Mouse (Mus musculus) Patski (cell line): Measurements from ENCODE around the gene Ccs. TPM values are rescaled to one million over a fixed set of nuclear protein-coding genes. Genes with fewer than 3 reads are reported as not detected.
"Not testable (repeated sequence)": the region's sequence is repeated elsewhere in the genome, so short reads cannot be mapped to it uniquely, and the experiment has no call there.

Experiments
- ATAC-seq: fragments of 100-300 bp; one replicate; pipeline ENCODE4 v1.8.0; 2021
- CTCF ChIA-PET: fragments of 350-600 bp; sonication (Branson Sonifier 250); formaldehyde crosslinking; loops from one replicate; lab custom pipeline; 2022; ENCODE audit warnings: inconsistent platforms; lab: Charles Lee
- POLR2A ChIA-PET: fragments of 350-600 bp; sonication (Branson Sonifier 250); formaldehyde crosslinking; loops from one replicate; lab custom pipeline; 2022; ENCODE audit warnings: antibody characterized with exemption, inconsistent platforms; lab: Charles Lee
- DNase-seq: peaks from one replicate; pipeline ENCODE4 v3.0.0-alpha.2; 2011; ENCODE audit warnings: low read depth, low spot score
- H3K27me3 ChIP-seq: fragments of 371-371 bp; one replicate; pipeline ENCODE4 v1.5.1; 2021
- CTCF ChIP-seq: fragments of 100-300 bp; IDR thresholded peaks from one replicate; pipeline ENCODE4 v1.5.1; 2021
- in situ Hi-C: fragments of 300-500 bp; cut with MboI; formaldehyde crosslinking; loops from 3 replicates; pipeline ENCODE4 v1.11.1; 2018; ENCODE audit warnings: low pct_unique_long_range_greater_than_20kb, mixed read lengths
- polyA plus RNA-seq: library from polyadenylated mRNA; unstranded; gene quantifications from one replicate; pipeline ENCODE4 v1.2.3, GENCODE M21; 2021

Ccs gene
- polyA plus RNA-seq, 1 experiment from 2014 or later: 133 TPM

DNA sequence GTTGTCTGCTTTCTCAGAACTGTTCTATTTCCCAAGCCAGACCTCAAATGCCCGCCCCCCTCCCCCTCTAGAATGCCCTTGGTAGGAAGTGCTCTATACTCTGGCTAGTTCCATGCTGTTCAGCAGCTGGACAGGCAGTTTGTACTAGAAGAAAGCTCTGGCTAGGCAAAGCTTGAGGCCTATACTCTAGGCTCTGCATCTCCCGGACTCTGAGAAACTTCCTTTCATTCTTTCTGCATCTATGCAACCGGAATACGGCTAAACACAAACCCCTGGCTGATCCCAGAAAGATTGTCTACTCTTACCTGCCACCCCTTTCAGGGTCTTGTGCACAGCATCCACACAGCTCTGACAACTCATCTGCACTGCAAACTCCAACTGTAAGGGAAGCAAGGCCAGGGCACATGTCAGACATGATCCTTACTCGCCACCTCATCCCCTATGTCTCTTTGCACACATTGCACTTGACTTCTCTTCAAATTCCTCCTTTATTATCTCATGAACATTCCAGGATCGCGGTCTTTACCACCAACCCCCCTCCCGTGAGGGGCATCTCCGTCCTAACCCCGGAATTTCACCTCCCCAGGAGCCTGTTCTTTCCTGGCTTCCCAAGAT lies 499 bp downstream of the Ccs start:
- no peak for TF ChIP-seq CTCF
- POLR2A ChIA-PET: interaction anchor here (0.6 to 1.7 kb wide), 4 partner anchors 12 to 926 kb away, joined by 3 to 7 read pairs (median 4); partner anchors contain the start of genes Ndufs8 and Rbm4b
- CTCF ChIA-PET: interaction anchor here (1.2 to 2.1 kb wide), 3 partner anchors 9 to 26 kb away, joined by 3 to 9 read pairs (median 7); no protein-coding TSS in a partner anchor
- in situ Hi-C loops: no loop called here
- peaks cover 35% of the 10 kb centered on the region for H3K27me3 ChIP-seq
- ATAC-seq: peak; percentile 40
- no peak for DNase-seq

DNA sequence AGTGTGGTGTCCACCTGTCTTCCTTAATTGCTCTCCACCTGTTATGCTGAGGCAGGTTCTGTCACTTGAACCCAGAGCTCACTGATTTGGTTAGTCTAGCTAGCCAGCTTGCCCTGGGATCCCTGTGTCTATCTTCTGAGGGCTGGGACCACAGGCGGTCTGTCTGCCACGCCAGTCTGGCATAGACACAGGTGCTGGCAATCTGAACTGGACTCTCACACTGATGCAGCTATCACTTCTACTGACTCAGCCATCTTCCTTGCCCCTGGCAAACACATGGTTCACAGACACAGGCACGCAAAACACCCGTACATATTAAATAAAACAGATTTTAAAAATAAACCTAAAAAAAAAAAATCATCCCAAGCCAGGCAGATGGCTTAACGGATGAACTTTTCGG lies 2.1 kb downstream of the Ccs start:
- in situ Hi-C loops: no loop called here
- peaks cover 24% of the 10 kb centered on the region for H3K27me3 ChIP-seq
- no peak for TF ChIP-seq CTCF
- no peak for ATAC-seq
- no peak for DNase-seq
- POLR2A ChIA-PET: no interaction called here
- CTCF ChIA-PET: interaction anchor here (1.4 kb wide), 1 partner anchor 10 kb away, joined by 3 read pairs; no protein-coding TSS in a partner anchor

DNA sequence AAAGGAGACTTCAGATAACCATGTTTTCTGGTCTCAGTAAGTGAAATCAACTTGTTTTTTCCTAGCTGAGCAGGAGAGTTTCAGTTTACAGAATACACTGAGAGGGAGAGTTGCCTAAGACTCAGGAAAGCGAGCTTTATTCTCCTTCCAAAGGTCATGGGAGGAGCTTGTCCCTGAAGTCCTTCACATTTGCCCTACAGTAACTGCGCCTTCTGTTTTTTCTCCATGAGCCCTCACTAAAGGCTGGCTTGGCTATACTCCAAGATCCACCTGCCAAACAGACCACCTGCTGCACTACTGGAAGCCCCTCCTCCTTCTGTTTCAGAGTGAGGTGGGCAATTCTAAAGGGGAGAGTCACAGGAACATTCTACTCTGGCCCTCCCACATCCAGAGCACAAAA lies 3.0 kb downstream of the Ccs start:
- no peak for DNase-seq
- ChIA-PET CTCF (interaction anchor here (1.4 kb wide), 1 partner anchor 11 kb away, joined by 3 read pairs; no protein-coding TSS in a partner anchor), POLR2A (no interaction called here)
- peaks cover 15% of the 10 kb centered on the region for H3K27me3 ChIP-seq
- in situ Hi-C loops: no loop called here
- TF ChIP-seq CTCF: no peak
- ATAC-seq: no peak

DNA sequence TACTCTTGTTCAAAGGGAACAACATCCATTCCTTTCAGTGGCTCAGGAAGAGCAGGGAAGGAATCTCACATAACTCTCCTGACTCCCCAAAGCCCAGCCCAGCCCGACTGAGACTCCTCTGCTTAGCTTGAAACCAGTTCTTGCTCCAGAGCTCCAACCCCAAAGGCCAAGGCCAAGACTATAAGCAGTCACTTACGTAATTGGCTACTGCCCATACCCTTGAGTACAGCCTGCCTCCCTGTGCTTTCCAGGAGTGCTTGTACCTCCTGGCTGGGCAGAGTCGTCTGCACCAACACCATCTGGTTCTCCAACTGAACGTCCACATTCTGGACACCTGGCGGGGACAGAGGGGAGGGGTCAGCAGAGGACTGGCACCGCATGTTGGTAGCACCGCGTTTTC lies 5.2 kb downstream of the Ccs start:
- no peaks in the 10 kb centered on the region for H3K27me3 ChIP-seq
- POLR2A ChIA-PET: no interaction called here
- DNase-seq (no peak), ATAC-seq (no peak)
- TF ChIP-seq CTCF: no peak
- in situ Hi-C loops: no loop called here
- CTCF ChIA-PET: interaction anchor here (1.8 kb wide), 1 partner anchor 11 kb away, joined by 5 read pairs; no protein-coding TSS in a partner anchor

DNA sequence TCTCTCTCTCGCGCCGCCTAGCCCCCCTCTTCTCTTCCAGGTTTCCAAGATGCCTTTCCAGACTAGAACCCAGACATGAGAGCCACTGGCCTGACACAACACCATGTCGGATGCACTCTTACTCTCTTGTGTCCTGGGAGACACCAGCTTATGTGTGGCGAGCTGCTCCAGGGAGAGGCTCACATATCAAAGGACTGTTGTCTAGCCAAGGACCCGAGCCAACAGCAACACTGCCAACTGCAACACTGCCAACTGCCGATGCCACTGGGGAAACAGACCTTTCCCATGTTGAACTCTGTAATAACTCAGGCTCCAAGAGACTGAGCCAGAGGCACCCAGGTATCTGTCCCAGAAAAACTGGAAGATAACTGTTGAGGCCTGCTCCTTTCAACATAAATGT lies 10.0 kb downstream of the Ccs start:
- ATAC-seq (no peak), DNase-seq (no peak)
- no peak for TF ChIP-seq CTCF
- POLR2A ChIA-PET: no interaction called here
- CTCF ChIA-PET: interaction anchor here (1.3 kb wide), 1 partner anchor 27 kb away, joined by 3 read pairs; no protein-coding TSS in a partner anchor
- H3K27me3 ChIP-seq: no peaks in the 10 kb centered on the region
- in situ Hi-C loops: no loop called here

DNA sequence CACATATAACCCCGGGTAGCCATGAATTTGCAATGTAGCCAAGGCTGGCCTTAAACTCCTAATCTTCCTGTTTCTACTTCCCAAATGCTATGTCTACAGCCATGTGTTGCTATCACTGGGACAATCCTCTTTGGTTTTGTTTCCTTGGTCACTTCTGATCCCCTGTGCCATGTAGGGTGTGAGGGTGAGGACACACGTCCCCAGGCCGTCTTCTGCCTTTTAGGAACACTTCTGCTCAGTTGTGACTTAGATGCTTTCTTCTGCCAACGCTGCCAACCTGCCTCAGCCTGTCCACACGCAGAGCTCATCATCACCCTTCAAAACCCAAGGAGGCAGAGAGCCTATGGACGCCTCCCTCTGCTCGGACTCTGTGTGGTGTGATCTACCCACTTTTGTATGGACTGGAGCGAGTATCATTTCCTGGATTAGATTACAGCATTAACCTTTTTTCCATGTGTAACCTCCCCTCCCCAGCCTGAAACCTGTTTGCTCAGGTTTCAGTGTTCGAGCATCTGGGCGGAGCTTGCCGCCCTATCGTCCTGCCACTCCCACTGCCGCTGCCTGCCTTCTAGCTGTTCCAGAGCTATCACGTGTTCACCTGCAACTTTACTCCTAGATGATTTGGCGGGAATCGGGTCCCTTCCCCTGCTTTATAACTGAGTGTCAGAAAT lies 10.6 kb downstream of the Ccs start:
- DNase-seq (no peak), ATAC-seq (no peak)
- in situ Hi-C loops: no loop called here
- H3K27me3 ChIP-seq: no peaks in the 10 kb centered on the region
- TF ChIP-seq CTCF: no peak
- ChIA-PET CTCF (no interaction called here), POLR2A (no interaction called here)

DNA sequence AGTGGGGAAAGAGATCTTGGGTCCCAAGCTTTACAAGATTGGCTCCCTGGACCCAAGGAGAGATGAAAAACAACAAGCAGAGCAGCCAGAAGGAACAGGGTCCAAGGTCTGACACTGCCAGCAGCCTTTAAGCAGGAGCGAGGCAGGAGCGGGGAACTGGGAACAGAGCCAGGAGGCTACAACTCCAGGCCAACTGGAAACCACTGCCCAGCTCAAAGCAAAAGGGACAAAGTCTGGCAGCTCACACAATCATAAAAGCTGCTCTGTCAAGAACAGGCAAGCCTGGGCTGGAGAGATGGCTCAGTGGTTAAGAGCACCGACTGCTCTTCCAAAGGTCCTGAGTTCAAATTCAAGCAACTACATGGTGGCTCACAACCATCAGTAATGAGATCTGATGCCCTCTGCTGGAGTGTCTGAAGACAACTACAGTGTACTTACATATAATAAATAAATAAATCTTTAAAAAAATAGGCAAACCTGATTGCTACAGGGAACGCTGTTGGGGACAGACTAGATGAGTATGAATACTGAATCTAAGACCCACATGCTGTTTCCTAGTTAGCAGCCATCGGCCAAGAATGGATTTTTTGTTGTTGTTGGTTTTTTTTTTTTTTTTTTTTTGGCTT lies 18.3 kb downstream of the Ccs start:
- no peak for ATAC-seq
- ChIA-PET CTCF (interaction anchor here (0.9 to 1.2 kb wide), 2 partner anchors 8 to 12 kb away, joined by 3 read pairs; no protein-coding TSS in a partner anchor), POLR2A (interaction anchor here (0.7 to 1.2 kb wide), 2 partner anchors 9 to 87 kb away, joined by 3 to 6 read pairs; partner anchors contain the start of genes Gm21992 and Rbm14)
- no peak for TF ChIP-seq CTCF
- no peak for DNase-seq
- in situ Hi-C loops: no loop called here
- H3K27me3 ChIP-seq: no peaks in the 10 kb centered on the region

DNA sequence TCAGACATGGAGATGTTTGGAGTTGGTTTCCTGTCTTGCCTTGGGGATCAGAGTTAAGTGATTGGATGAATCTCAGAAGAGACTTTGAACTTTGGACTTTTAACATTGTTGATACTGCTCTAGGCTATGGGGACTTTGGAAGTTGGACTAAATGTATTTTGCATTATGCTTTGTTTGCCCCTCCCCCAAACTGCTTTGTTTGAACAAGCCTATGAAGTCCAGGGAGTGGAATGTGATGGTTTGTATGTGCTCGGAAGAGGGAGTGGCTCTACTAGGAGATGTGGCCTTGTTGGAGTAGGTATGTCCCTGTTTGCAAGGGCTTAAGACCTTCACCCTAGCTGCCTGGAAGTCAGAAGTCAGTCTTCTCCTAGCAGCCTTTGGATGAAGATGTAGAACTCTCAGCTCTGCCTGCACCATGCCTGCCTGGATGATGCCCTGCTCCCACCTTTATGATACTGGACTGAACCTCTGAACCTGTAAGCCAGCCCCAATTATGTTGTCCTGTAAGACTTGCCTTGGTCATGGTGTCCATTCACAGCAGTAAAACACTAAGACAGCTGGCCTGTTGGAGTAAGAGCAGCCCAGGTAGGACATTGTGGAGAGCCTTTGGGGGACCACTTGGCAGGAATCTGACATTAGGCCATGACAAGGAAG lies 21.8 kb downstream of the Ccs start:
- TF ChIP-seq CTCF: no peak
- in situ Hi-C loops: no loop called here

DNA sequence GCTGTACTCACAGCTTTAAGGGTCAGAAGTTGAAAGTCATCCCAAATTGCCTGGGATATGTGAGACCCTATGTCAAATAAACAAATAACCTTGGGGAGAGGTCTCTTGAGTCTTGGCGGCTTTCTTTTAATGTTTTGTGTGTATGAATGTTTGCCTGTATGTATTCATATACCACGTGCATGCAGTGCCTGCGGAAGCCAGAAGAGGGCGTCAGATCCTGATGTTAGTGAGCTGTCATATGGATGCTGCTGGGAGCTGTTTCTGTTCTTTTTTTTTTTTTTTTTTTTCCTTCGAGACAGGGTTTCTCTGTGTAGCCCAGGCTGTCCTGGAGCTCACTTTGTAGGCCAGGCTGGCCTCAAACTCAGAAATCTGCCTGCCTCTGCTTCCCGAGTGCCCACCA lies 26.1 kb downstream of the Ccs start:
- TF ChIP-seq CTCF: peak; percentile 1
- ATAC-seq: no peak
- no peak for DNase-seq
- no peaks in the 10 kb centered on the region for H3K27me3 ChIP-seq
- POLR2A ChIA-PET: interaction anchor here (0.6 to 1.0 kb wide), 2 partner anchors 11 to 13 kb away, joined by 4 to 6 read pairs; no protein-coding TSS in a partner anchor
- in situ Hi-C loops: no loop called here
- CTCF ChIA-PET: interaction anchor here (0.9 to 2.5 kb wide), 8 partner anchors 8 to 186 kb away, joined by 3 to 9 read pairs (median 4); partner anchors contain the start of genes Ccdc87 and Ccs

More for the DNA sequence above, 21.8 kb downstream of the Ccs start:
- DNase-seq: no peak
- ATAC-seq: no peak
- no peaks in the 10 kb centered on the region for H3K27me3 ChIP-seq
- CTCF ChIA-PET: no interaction called here
- POLR2A ChIA-PET: no interaction called here

DNA sequence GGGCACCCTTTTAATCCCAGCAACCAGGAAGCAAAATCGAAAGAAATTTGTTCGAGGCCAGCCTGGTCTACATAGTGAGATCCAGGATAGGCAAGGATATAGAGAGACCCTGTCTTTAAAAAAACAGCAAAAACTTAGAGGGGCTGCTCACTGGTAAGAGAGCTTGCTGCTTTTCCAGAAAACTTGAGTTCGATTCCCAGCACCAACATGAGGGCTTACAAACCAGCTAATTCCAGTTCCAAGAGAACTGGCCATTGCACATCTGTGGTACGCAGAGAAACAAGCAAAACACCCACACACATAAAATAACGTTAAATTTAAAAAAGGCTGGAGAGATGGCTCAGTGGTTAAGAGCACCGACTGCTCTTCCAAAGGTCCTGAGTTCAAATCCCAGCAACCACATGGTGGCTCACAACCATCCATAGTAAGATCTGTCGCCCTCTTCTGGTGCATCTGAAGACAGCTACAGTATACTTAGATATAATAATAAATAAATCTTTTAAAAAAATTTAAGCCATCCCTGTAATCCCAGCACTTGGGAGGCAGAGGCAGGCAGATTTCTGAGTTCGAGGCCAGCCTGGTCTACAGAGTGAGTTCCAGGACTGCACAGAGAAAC lies 26.7 kb downstream of the Ccs start:
- ATAC-seq, DNase-seq, in situ Hi-C loops, H3K27me3 ChIP-seq: not testable (repeated sequence)
- POLR2A ChIA-PET: interaction anchor here (0.5 to 2.1 kb wide), 4 partner anchors 8 to 14 kb away, joined by 4 to 10 read pairs (median 5); no protein-coding TSS in a partner anchor
- CTCF ChIA-PET: interaction anchor here (0.9 to 2.5 kb wide), 9 partner anchors 8 to 185 kb away, joined by 3 to 9 read pairs (median 4); partner anchors contain the start of genes Ccdc87 and Ccs
